Mouse (Mus musculus): Measurements from ENCODE around the gene Tctex1d1.

- TF ChIP-seq POLR2A (IDR thresholded peaks at IDR 0.05; ENCODE audit: insufficient read length, low read depth) (no peak), MYOG (IDR thresholded peaks at IDR 0.05; ENCODE audit: control insufficient read depth in 1 of 3, insufficient read depth in 1 of 3, insufficient read length in 2 of 3, low read depth in 2 of 3) (no peak), CEBPB (IDR thresholded peaks at IDR 0.05; ENCODE audit: insufficient read depth, poor library complexity, severe bottlenecking) (no peak), USF1 (IDR thresholded peaks at IDR 0.05; ENCODE audit: low read depth) (no peak), MYOD1 (IDR thresholded peaks at IDR 0.05; ENCODE audit: control insufficient read depth in 1 of 3, insufficient read length in 2 of 3, low read depth in 2 of 3) (no peak), MAX (IDR thresholded peaks at IDR 0.05; ENCODE audit: low read depth) (no peak), TCF12 (IDR thresholded peaks at IDR 0.05; ENCODE audit: insufficient read depth, poor library complexity, severe bottlenecking) (no peak), REST (IDR thresholded peaks at IDR 0.05; ENCODE audit: insufficient read depth, insufficient read length) (no peak), E2F4 (IDR thresholded peaks at IDR 0.05; ENCODE audit: insufficient read depth) (no peak), POLR2AphosphoS2 (IDR thresholded peaks at IDR 0.05; ENCODE audit: insufficient read length, low read depth) (no peak), SRF (IDR thresholded peaks at IDR 0.05; ENCODE audit: control insufficient read depth, insufficient read length, low read depth) (no peak)
Measured at GRCm38 (mm10) chr4:102974172-102974571, 4.2 kb upstream of the Tctex1d1 start.

Data from myocyte (in vitro differentiated cells).